Mouse (Mus musculus) forebrain, postnatal 0 days (tissue): ENCODE measurements around the gene Cyp2c67. TPM values are rescaled to one million over a fixed set of nuclear protein-coding genes. Genes with fewer than 3 reads are reported as not detected.
"Not testable (repeated sequence)": the region's sequence is repeated elsewhere in the genome, so short reads cannot be mapped to it uniquely, and the experiment has no call there.

Source experiments
- ATAC-seq: fragments of 200-750 bp; cut with Nextera tagmentation; 2 replicates; pipeline ENCODE4 v1.8.0; 2017; ENCODE audit warnings: mild to moderate bottlenecking, moderate library complexity
- DNase-seq: peaks from one replicate; pipeline ENCODE4 v3.0.0-alpha.2; 2015
- H3K27ac ChIP-seq: fragments of 300-500 bp; sonication (generic); 2 replicates; pipeline ENCODE4 v1.5.1; 2014; ENCODE audit warnings: low read depth, mild to moderate bottlenecking, antibody characterized with exemption, low read length, moderate library complexity, mixed read lengths
- H3K27me3 ChIP-seq: fragments of 300-500 bp; sonication (generic); 2 replicates; pipeline ENCODE4 v1.6.1; 2014; ENCODE audit warnings: mild to moderate bottlenecking, low read length, mixed read lengths; ENCODE audit not compliant: insufficient read depth
- H3K36me3 ChIP-seq: fragments of 300-500 bp; sonication (generic); 2 replicates; pipeline ENCODE4 v1.6.1; 2014; ENCODE audit warnings: mild to moderate bottlenecking, moderate library complexity; ENCODE audit not compliant: insufficient read depth
- H3K4me1 ChIP-seq: fragments of 300-500 bp; sonication (generic); 2 replicates; pipeline ENCODE4 v1.6.1; 2014; ENCODE audit warnings: antibody characterized with exemption; ENCODE audit not compliant: insufficient read depth
- H3K4me2 ChIP-seq: fragments of 300-500 bp; sonication (generic); 2 replicates; pipeline ENCODE4 v1.6.1; 2014; ENCODE audit warnings: low read depth, mild to moderate bottlenecking, moderate library complexity
- H3K4me3 ChIP-seq: fragments of 300-500 bp; sonication (generic); 2 replicates; pipeline ENCODE4 v1.5.1; 2014; ENCODE audit warnings: low read depth, low read length, mixed read lengths
- H3K9ac ChIP-seq: fragments of 300-500 bp; sonication (generic); 2 replicates; pipeline ENCODE4 v1.6.1; 2014; ENCODE audit warnings: mild to moderate bottlenecking
- H3K9me3 ChIP-seq: fragments of 300-500 bp; sonication (generic); 2 replicates; pipeline ENCODE4 v1.6.1; 2016; ENCODE audit warnings: low read length
- CTCF ChIP-seq: sonication (generic); IDR thresholded peaks from 2 replicates; pipeline ENCODE4 v1.5.1; 2016; ENCODE audit warnings: antibody characterized with exemption, control low read depth, low read depth
- WGBS: fragments of 180-500 bp; shearing (Covaris S2); extraction: QIAGEN DNeasy Blood & Tissue Kit; methylation state at CpG from one replicate; pipeline ENCODE4 v1.1.7; 2014; 5-methylcytosine and 5-hydroxymethylcytosine counted together
- polyA plus RNA-seq: library from polyadenylated mRNA; unstranded; fragments of >200 nt; fragmentation: Nextera tagmentation; extraction: Ambion mirVana; gene quantifications from 2 replicates; pipeline ENCODE4 v1.2.1, GENCODE M21; 2015
- total RNA-seq: library from RNA; depleted of rRNA; stranded (reverse); fragments of >200 nt; gene quantifications from 2 replicates; pipeline ENCODE4 v1.2.3, GENCODE M21; 2014; rRNA removed

Cyp2c67 gene
- total RNA-seq (not detected in 2 replicates), polyA plus RNA-seq (not detected in 2 replicates)

- H3K4me2 ChIP-seq = no peak within 1 kb of the TSS
- H3K27me3 ChIP-seq = no peaks in the 10 kb centered on the region
- no peak within 1 kb of the TSS for H3K9ac ChIP-seq
- no peak within 1 kb of the TSS for H3K27ac ChIP-seq
- H3K4me1 ChIP-seq = no peaks in the 10 kb centered on the region
- DNase-seq (no peak), ATAC-seq (no peak)
- no peak within 1 kb of the TSS for H3K4me3 ChIP-seq
- 94% methylated on average over 1 of the region's 1 CpGs for WGBS
- no peaks in the 10 kb centered on the region for H3K9me3 ChIP-seq
- no peaks in the 10 kb centered on the region for H3K36me3 ChIP-seq
- TF ChIP-seq CTCF = no peak
These were observed at the start of gene Cyp2c67 for GRCm38 (mm10) chr19:39648938-39649337. Cyp2c67 (minus strand) TSS chr19:39649051.

DNA sequence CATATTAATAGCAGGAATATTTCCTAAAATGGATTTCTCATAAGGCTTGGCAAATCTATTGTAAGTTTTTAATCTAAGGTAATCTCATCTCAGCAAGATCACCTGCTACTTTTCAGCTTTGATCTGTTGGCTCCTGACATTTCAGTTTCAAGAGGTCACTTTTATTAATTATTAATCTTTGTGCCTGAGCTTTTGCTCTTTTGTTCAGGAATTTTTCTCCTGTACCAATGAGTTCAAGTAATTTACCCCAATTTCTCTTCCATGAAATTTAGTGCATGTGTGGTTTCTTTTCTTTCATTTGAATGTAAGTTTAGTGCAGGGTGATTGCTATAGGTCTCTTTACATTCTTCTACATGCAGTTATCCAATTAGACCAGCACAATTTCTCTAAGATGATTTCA is 16.8 kb upstream of the Cyp2c67 start:
- H3K4me3 ChIP-seq, H3K27ac ChIP-seq, H3K4me2 ChIP-seq, H3K4me1 ChIP-seq, H3K9me3 ChIP-seq, ATAC-seq, DNase-seq, H3K27me3 ChIP-seq, H3K9ac ChIP-seq, H3K36me3 ChIP-seq: not testable (repeated sequence)

DNA sequence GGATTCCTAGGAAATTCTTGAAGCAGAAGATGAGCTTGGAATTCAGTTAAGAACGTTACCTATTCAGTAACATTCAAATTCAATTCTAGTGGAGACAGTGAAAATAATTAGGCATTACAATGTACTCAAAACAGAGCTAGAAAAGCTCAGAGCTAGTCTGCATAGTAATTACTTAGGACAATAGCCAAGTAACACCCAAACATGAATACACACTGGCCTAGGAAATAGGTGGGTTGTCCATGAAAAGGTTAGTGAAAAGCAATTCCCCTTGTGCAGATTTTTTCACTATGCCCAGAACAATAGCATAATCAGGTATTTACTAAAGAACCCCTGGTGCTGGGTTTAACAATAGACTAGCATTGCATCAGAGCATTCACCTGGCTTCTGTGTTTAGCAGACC is 3.5 kb upstream of the Cyp2c67 start:
- H3K4me3 ChIP-seq = no peak overlapping the region
- no peak for ATAC-seq
- no peak overlapping the region for H3K4me2 ChIP-seq
- no peaks in the 10 kb centered on the region for H3K4me1 ChIP-seq
- TF ChIP-seq CTCF = no peak
- WGBS = 34% methylated on average over 1 of the region's 1 CpGs
- no peak overlapping the region for H3K27ac ChIP-seq
- H3K9ac ChIP-seq = no peak overlapping the region
- H3K36me3 ChIP-seq = no peaks in the 10 kb centered on the region
- no peaks in the 10 kb centered on the region for H3K9me3 ChIP-seq
- no peaks in the 10 kb centered on the region for H3K27me3 ChIP-seq
- DNase-seq = no peak

DNA sequence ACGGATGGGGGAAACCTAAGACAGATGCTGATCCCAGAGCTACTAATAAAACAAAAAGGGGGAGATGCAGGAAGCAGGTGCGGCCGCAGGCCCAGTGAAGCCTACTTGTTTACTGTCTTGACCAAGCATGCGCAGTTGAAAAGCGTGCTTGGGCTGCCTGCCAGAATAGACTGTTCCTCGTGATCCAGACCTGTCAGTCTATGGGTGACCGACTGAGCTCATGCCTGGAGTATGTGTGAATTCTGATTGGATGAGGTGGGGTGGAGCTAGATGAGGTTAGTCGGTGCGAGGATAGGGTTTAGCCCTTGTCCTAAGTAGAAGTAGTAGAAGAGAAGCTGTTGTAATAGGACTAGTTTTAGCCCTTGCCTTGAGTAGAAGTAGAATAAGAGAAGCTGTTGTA is 1.3 kb downstream of the Cyp2c67 start:
- WGBS = 93% methylated on average over 9 of the region's 9 CpGs
- DNase-seq (no peak), ATAC-seq (no peak)
- Histone ChIP-seq H3K27ac (no peak overlapping the region), H3K4me3 (no peak overlapping the region), H3K36me3 (no peaks in the 10 kb centered on the region), H3K4me1 (no peaks in the 10 kb centered on the region), H3K9ac (no peak overlapping the region), H3K9me3 (no peaks in the 10 kb centered on the region), H3K4me2 (no peak overlapping the region), H3K27me3 (no peaks in the 10 kb centered on the region)
- no peak for TF ChIP-seq CTCF

DNA sequence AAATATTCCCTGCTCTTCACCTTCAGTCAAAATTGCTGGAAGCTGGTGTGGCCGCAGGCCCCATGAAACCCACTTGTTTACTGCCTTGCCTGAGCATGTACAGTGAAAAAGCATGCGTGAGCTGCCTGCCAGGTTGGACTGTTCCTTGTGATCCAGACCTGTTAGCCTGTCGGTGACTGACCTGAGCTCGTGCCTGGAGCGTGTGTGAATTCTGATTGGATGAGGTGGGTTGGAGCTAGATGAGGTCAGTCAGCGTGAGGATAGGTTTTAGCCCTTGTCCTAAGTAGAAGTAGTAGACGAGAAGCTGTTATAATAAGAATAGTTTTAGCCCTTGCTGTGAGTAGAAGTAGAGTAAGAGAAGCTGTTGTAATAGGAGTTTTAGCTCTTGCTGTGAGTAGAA is 4.3 kb downstream of the Cyp2c67 start:
- 89% methylated on average over 7 of the region's 7 CpGs for WGBS
- not testable (repeated sequence) for H3K4me2 ChIP-seq, H3K9me3 ChIP-seq, H3K27me3 ChIP-seq, DNase-seq, H3K4me1 ChIP-seq, H3K9ac ChIP-seq, H3K4me3 ChIP-seq, H3K27ac ChIP-seq, H3K36me3 ChIP-seq, ATAC-seq

Other genes with a start within 250 kb of the Cyp2c67 start
- gene Cyp2c38, start 186.0 kb downstream of the Cyp2c67 start, total RNA-seq = not detected in 2 replicates
- gene Cyp2c38, start 186.0 kb downstream of the Cyp2c67 start, polyA plus RNA-seq = not detected in 2 replicates
- not detected in 2 replicates for gene Cyp2c39, start 138.2 kb downstream of the Cyp2c67 start, total RNA-seq
- gene Cyp2c39, start 138.2 kb downstream of the Cyp2c67 start, polyA plus RNA-seq = not detected in 2 replicates
- gene Cyp2c68, start 92.0 kb upstream of the Cyp2c67 start, total RNA-seq = 0.24 TPM in 1 of 2 replicates, not detected in the other
- gene Cyp2c68, start 92.0 kb upstream of the Cyp2c67 start, polyA plus RNA-seq = not detected in 2 replicates
- not detected in 2 replicates for gene Cyp2c40, start 163.8 kb upstream of the Cyp2c67 start, total RNA-seq
- not detected in 2 replicates for gene Cyp2c40, start 163.8 kb upstream of the Cyp2c67 start, polyA plus RNA-seq
- gene Cyp2c69, start 237.7 kb upstream of the Cyp2c67 start, total RNA-seq = not detected in 2 replicates
- gene Cyp2c69, start 237.7 kb upstream of the Cyp2c67 start, polyA plus RNA-seq = not detected in 2 replicates